Mouse (Mus musculus): ENCODE measurements around the gene Nsun2. TPM values are rescaled to one million over a fixed set of nuclear protein-coding genes. Genes with fewer than 3 reads are reported as not detected.

Gene Nsun2
- polyA plus RNA-seq, 2 experiments, result 102 to 134 TPM

DNA sequence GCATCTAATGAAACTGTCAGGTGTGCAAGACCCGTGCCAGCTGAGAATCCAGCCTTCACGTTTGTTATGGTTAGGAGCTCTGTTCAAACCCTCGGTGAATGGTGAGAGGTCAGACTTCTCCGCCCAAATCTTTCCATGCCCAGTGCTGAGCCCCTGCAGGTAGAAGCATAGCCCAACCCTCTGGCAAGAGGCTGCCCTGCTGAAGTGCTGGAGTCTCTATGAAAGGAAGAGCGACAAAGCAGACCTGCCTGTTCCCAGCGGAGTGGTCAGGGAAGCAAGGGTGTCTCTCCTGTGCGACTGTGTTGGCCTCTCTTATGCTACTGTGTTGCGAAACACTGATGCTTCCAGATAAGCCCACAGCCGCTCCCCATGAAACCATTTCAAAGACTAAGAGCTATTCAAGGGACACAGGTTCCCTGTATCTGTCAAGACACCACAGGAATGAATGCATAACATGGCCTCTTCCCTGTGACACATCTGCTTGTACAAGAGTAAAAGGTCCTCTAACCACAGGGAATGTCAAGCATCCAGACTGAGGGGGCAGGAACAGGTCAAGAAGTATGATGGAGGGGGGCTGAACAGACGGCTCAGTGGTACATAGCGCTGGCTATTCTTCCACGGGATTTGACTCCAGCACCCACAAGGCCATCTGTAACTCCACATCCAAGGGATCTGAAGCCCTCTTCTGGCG lies 44.8 kb upstream of the Nsun2 start:
- TF ChIP-seq POLR2A (IDR thresholded peaks at IDR 0.05; ENCODE audit: borderline replicate concordance, extremely low read depth, insufficient read depth, insufficient read length), result no peak
- no peak for ATAC-seq (ENCODE audit: low FRiP score, low read depth)
- Histone ChIP-seq H3K9ac (ENCODE audit: low read depth, low read length, severe bottlenecking) (no peak overlapping the region; the same call in 1 of the 2 replicates), H3K27me3 (ENCODE audit: control insufficient read depth, insufficient read depth, low read length) (peaks cover 16% of the 10 kb centered on the region; the same call in 1 of the 2 replicates), H3K9me3 (ENCODE audit: control insufficient read depth, low read length) (no peaks in the 10 kb centered on the region), H3K36me3 (ENCODE audit: control insufficient read depth, insufficient read depth, low read length) (no peaks in the 10 kb centered on the region), H3K27ac (replicated peaks; ENCODE audit: low read depth, low read length) (no peak overlapping the region), H3K4me3 (replicated peaks; ENCODE audit: low read length) (no peak overlapping the region), H3K4me1 (ENCODE audit: control insufficient read depth, insufficient read depth, low read length) (peaks cover 7% of the 10 kb centered on the region), H3K4me2 (replicated peaks; ENCODE audit: low read depth, low read length, severe bottlenecking) (no peak overlapping the region)
- DNase-seq (ENCODE audit: low spot score), result no peak
- 39% methylated on average over 13 of the region's 13 CpGs for WGBS

GRCm38 (mm10) chr13:69489777-69490176 lies 43.8 kb upstream of the Nsun2 start:
- Histone ChIP-seq H3K4me1 (ENCODE audit: control insufficient read depth, insufficient read depth, low read length) (peaks cover 7% of the 10 kb centered on the region), H3K4me2 (replicated peaks; ENCODE audit: low read depth, low read length, severe bottlenecking) (no peak overlapping the region), H3K27ac (replicated peaks; ENCODE audit: low read depth, low read length) (no peak overlapping the region), H3K36me3 (ENCODE audit: control insufficient read depth, insufficient read depth, low read length) (no peaks in the 10 kb centered on the region), H3K4me3 (replicated peaks; ENCODE audit: low read length) (no peak overlapping the region), H3K9ac (ENCODE audit: low read depth, low read length, severe bottlenecking) (no peak overlapping the region), H3K27me3 (ENCODE audit: control insufficient read depth, insufficient read depth, low read length) (0 out of 2 replicates have a peak, but pooled peaks cover 6% of the 10 kb centered on the region), H3K9me3 (ENCODE audit: control insufficient read depth, low read length) (no peaks in the 10 kb centered on the region)
- ATAC-seq (ENCODE audit: low FRiP score, low read depth) (no peak), DNase-seq (ENCODE audit: low spot score) (no peak)
- TF ChIP-seq POLR2A (IDR thresholded peaks at IDR 0.05; ENCODE audit: borderline replicate concordance, extremely low read depth, insufficient read depth, insufficient read length), result no peak
- WGBS, result 69% methylated on average over 9 of the region's 9 CpGs

GRCm38 (mm10) chr13:69492876-69493463 lies 40.6 kb upstream of the Nsun2 start:
- no peak overlapping the region for H3K4me2 ChIP-seq (replicated peaks; ENCODE audit: low read depth, low read length, severe bottlenecking)
- peaks cover 17% of the 10 kb centered on the region for H3K36me3 ChIP-seq (ENCODE audit: control insufficient read depth, insufficient read depth, low read length)
- H3K27ac ChIP-seq (replicated peaks; ENCODE audit: low read depth, low read length), result no peak overlapping the region
- no peaks in the 10 kb centered on the region for H3K9me3 ChIP-seq (ENCODE audit: control insufficient read depth, low read length)
- no peak overlapping the region for H3K9ac ChIP-seq (ENCODE audit: low read depth, low read length, severe bottlenecking)
- ATAC-seq (ENCODE audit: low FRiP score, low read depth) (no peak), DNase-seq (ENCODE audit: low spot score) (peak; percentile 59)
- no peak for TF ChIP-seq POLR2A (IDR thresholded peaks at IDR 0.05; ENCODE audit: borderline replicate concordance, extremely low read depth, insufficient read depth, insufficient read length)
- H3K4me3 ChIP-seq (replicated peaks; ENCODE audit: low read length), result no peak overlapping the region
- H3K27me3 ChIP-seq (ENCODE audit: control insufficient read depth, insufficient read depth, low read length), result 0 out of 2 replicates have a peak, but pooled peaks cover 6% of the 10 kb centered on the region
- peaks cover 5% of the 10 kb centered on the region for H3K4me1 ChIP-seq (ENCODE audit: control insufficient read depth, insufficient read depth, low read length)
- 38% methylated on average over 7 of the region's 7 CpGs for WGBS

DNA sequence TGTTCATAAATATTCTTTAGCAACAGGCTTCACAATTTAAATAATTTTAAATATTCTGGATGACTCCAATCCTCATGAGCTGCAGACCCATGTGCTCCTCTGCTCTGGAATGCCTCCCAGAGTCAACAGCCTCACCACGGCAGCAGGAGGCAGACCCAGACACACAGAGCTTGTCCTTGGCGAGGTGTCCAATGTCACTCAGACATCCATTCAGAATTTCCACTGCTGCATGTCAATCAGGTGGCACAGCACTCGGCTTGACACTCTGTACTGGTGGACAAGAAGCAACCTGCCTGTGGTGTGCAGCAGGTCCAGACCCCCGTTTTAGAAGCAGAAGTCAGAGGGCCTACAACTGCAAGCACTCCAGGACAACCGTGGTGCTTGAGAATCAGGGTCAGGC lies 35.3 kb upstream of the Nsun2 start:
- no peak overlapping the region for H3K4me3 ChIP-seq (replicated peaks; ENCODE audit: low read length)
- H3K27ac ChIP-seq (replicated peaks; ENCODE audit: low read depth, low read length), result no peak overlapping the region
- H3K27me3 ChIP-seq (ENCODE audit: control insufficient read depth, insufficient read depth, low read length), result no peaks in the 10 kb centered on the region
- no peaks in the 10 kb centered on the region for H3K4me1 ChIP-seq (ENCODE audit: control insufficient read depth, insufficient read depth, low read length)
- H3K4me2 ChIP-seq (replicated peaks; ENCODE audit: low read depth, low read length, severe bottlenecking), result no peak overlapping the region
- no peak overlapping the region for H3K9ac ChIP-seq (ENCODE audit: low read depth, low read length, severe bottlenecking)
- ATAC-seq (ENCODE audit: low FRiP score, low read depth) (no peak), DNase-seq (ENCODE audit: low spot score) (no peak)
- H3K9me3 ChIP-seq (ENCODE audit: control insufficient read depth, low read length), result no peaks in the 10 kb centered on the region
- peaks cover 67% of the 10 kb centered on the region for H3K36me3 ChIP-seq (ENCODE audit: control insufficient read depth, insufficient read depth, low read length)
- WGBS, result 84% methylated on average over 5 of the region's 5 CpGs
- no peak for TF ChIP-seq POLR2A (IDR thresholded peaks at IDR 0.05; ENCODE audit: borderline replicate concordance, extremely low read depth, insufficient read depth, insufficient read length)

DNA sequence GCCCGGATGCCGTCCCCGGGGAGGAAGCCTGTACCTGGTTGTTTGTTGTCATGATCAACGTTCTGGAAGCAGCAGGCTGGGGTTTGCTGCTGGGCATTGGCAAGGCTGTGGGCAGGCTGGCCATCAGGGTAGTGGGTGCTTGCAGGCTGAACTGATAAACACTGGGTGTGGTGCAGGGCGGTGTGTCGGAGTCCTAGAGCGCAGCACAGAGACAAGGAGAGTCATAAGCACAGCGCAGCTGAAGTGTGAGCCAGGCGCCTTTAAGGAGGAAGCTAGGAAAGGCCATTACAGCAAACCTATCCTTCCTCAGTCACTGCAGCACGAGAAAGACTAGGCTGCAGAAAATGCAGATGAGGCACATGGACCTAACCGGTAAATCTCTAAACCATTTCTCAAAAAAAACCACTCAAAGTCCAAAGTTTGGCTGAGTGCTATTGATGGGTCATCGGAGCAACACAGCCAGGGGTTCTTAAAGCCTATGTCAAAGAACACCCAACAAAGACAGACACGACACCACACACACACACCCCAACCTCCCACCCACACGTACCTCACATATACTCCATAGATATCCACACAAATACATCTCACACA lies 31.3 kb upstream of the Nsun2 start:
- WGBS, result 98% methylated on average over 13 of the region's 14 CpGs
- H3K4me1 ChIP-seq (ENCODE audit: control insufficient read depth, insufficient read depth, low read length), result no peaks in the 10 kb centered on the region
- H3K9ac ChIP-seq (ENCODE audit: low read depth, low read length, severe bottlenecking), result no peak overlapping the region
- H3K4me3 ChIP-seq (replicated peaks; ENCODE audit: low read length), result no peak overlapping the region
- no peaks in the 10 kb centered on the region for H3K27me3 ChIP-seq (ENCODE audit: control insufficient read depth, insufficient read depth, low read length)
- H3K4me2 ChIP-seq (replicated peaks; ENCODE audit: low read depth, low read length, severe bottlenecking), result no peak overlapping the region
- no peaks in the 10 kb centered on the region for H3K9me3 ChIP-seq (ENCODE audit: control insufficient read depth, low read length)
- H3K36me3 ChIP-seq (ENCODE audit: control insufficient read depth, insufficient read depth, low read length), result peaks cover 92% of the 10 kb centered on the region
- H3K27ac ChIP-seq (replicated peaks; ENCODE audit: low read depth, low read length), result no peak overlapping the region
- ATAC-seq (ENCODE audit: low FRiP score, low read depth) (no peak), DNase-seq (ENCODE audit: low spot score) (no peak)
- no peak for TF ChIP-seq POLR2A (IDR thresholded peaks at IDR 0.05; ENCODE audit: borderline replicate concordance, extremely low read depth, insufficient read depth, insufficient read length)

All from limb, embryonic 14.5 days (tissue).